Mouse (Mus musculus): Measurements from ENCODE around the gene Wdr13.

GRCm38 (mm10) chrX:8105019-8105418 is 27.7 kb downstream of the Wdr13 start:
- no peak for TF ChIP-seq ZC3H11A (IDR thresholded peaks at IDR 0.05; ENCODE audit: borderline replicate concordance, low read depth, low read length)
- no peak for TF ChIP-seq MAFK (IDR thresholded peaks at IDR 0.05; ENCODE audit: insufficient read depth, low read depth, low read length)
- TF ChIP-seq ZNF384 (IDR thresholded peaks at IDR 0.05; ENCODE audit: low read depth, low read length) = no peak
- TF ChIP-seq CHD2 (IDR thresholded peaks at IDR 0.05; ENCODE audit: low read depth, low read length) = no peak

Measured in ES-E14 (cell line).